Mouse (Mus musculus) hindbrain, postnatal 0 days (tissue): ENCODE data around the gene Idua. TPM values are rescaled to one million over a fixed set of nuclear protein-coding genes. Genes with fewer than 3 reads are reported as not detected.

Source experiments
- ATAC-seq: fragments of 200-750 bp; cut with Nextera tagmentation; 2 replicates; pipeline ENCODE4 v1.8.0; 2017; ENCODE audit warnings: mild to moderate bottlenecking, moderate TSS enrichment, moderate library complexity
- DNase-seq: peaks from one replicate; pipeline ENCODE4 v3.0.0-alpha.2; 2015; ENCODE audit warnings: low spot score
- H3K27ac ChIP-seq: fragments of 300-500 bp; sonication (generic); 2 replicates; pipeline ENCODE4 v1.5.1; 2014; ENCODE audit warnings: mild to moderate bottlenecking
- H3K27me3 ChIP-seq: fragments of 300-500 bp; sonication (generic); 2 replicates; pipeline ENCODE4 v1.6.1; 2014; ENCODE audit warnings: low read length, mixed read lengths; ENCODE audit not compliant: insufficient read depth
- H3K36me3 ChIP-seq: fragments of 300-500 bp; sonication (generic); 2 replicates; pipeline ENCODE4 v1.6.1; 2014; ENCODE audit warnings: low read length, mixed read lengths; ENCODE audit not compliant: insufficient read depth
- H3K4me1 ChIP-seq: fragments of 300-500 bp; sonication (generic); 2 replicates; pipeline ENCODE4 v1.6.1; 2014; ENCODE audit warnings: antibody characterized with exemption, low read length, mixed read lengths; ENCODE audit not compliant: insufficient read depth
- H3K4me2 ChIP-seq: fragments of 300-500 bp; sonication (generic); 2 replicates; pipeline ENCODE4 v1.6.1; 2014; ENCODE audit warnings: low read depth, mild to moderate bottlenecking, low read length, moderate library complexity, mixed read lengths
- H3K4me3 ChIP-seq: fragments of 300-500 bp; sonication (generic); 2 replicates; pipeline ENCODE4 v1.5.1; 2014; ENCODE audit warnings: low read length
- H3K9ac ChIP-seq: fragments of 300-500 bp; sonication (generic); replicated peaks from 2 replicates; pipeline ENCODE4 v1.6.1; 2014; ENCODE audit warnings: mild to moderate bottlenecking, low read length, moderate library complexity, mixed read lengths
- H3K9me3 ChIP-seq: fragments of 300-500 bp; sonication (generic); 2 replicates; pipeline ENCODE4 v1.6.1; 2016; ENCODE audit warnings: low read length, mixed read lengths
- CTCF ChIP-seq: IDR thresholded peaks from 2 replicates; pipeline ENCODE4 v1.5.1; 2016; ENCODE audit warnings: antibody characterized with exemption, control low read depth, low read depth
- whole genome bisulfite sequencing: fragments of 180-500 bp; shearing (Covaris S2); extraction: QIAGEN DNeasy Blood & Tissue Kit; methylation state at CpG from one replicate; pipeline ENCODE4 v1.1.7; 2014; 5-methylcytosine and 5-hydroxymethylcytosine counted together
- polyA plus RNA-seq: library from polyadenylated mRNA; unstranded; fragments of >200 nt; fragmentation: Nextera tagmentation; extraction: Ambion mirVana; gene quantifications from 2 replicates; pipeline ENCODE4 v1.2.1, GENCODE M21; 2015
- total RNA-seq: library from RNA; depleted of rRNA; stranded (reverse); fragments of >200 nt; gene quantifications from 2 replicates; pipeline ENCODE4 v1.2.3, GENCODE M21; 2014

Idua gene
- total and polyA plus RNA-seq, 2 experiments from 2014 or later, result 8.2 to 11.4 TPM

- no peak for TF ChIP-seq CTCF
- 74% methylated on average over 3 of the region's 3 CpGs for WGBS
- H3K4me2 ChIP-seq, result no peak overlapping the region
- ATAC-seq (no peak), DNase-seq (no peak)
- H3K4me1 ChIP-seq, result no peaks in the 10 kb centered on the region
- no peak overlapping the region for H3K27ac ChIP-seq
- H3K4me3 ChIP-seq, result no peak overlapping the region
- H3K9me3 ChIP-seq, result no peaks in the 10 kb centered on the region
- H3K9ac ChIP-seq, result no peak overlapping the region
- peaks cover 46% of the 10 kb centered on the region for H3K36me3 ChIP-seq
- H3K27me3 ChIP-seq, result no peaks in the 10 kb centered on the region
These were observed 13.8 kb upstream of the Idua start for GRCm38 (mm10) chr5:108646343-108646660.

GRCm38 (mm10) chr5:108647311-108647710 is 12.8 kb upstream of the Idua start:
- H3K9me3 ChIP-seq, result no peaks in the 10 kb centered on the region
- H3K4me1 ChIP-seq, result no peaks in the 10 kb centered on the region
- ATAC-seq, result no peak
- WGBS, result 83% methylated on average over 2 of the region's 2 CpGs
- H3K36me3 ChIP-seq, result peaks cover 43% of the 10 kb centered on the region
- no peaks in the 10 kb centered on the region for H3K27me3 ChIP-seq
- no peak overlapping the region for H3K4me3 ChIP-seq
- no peak for DNase-seq
- H3K4me2 ChIP-seq, result no peak overlapping the region
- H3K9ac ChIP-seq, result no peak overlapping the region
- no peak for TF ChIP-seq CTCF
- no peak overlapping the region for H3K27ac ChIP-seq

GRCm38 (mm10) chr5:108647820-108648465 is 12.2 kb upstream of the Idua start:
- WGBS, result 90% methylated on average over 2 of the region's 2 CpGs
- H3K9me3 ChIP-seq, result no peaks in the 10 kb centered on the region
- DNase-seq (no peak), ATAC-seq (no peak)
- no peaks in the 10 kb centered on the region for H3K27me3 ChIP-seq
- peaks cover 40% of the 10 kb centered on the region for H3K36me3 ChIP-seq
- no peak overlapping the region for H3K9ac ChIP-seq
- no peaks in the 10 kb centered on the region for H3K4me1 ChIP-seq
- TF ChIP-seq CTCF, result no peak
- no peak overlapping the region for H3K4me2 ChIP-seq
- no peak overlapping the region for H3K27ac ChIP-seq
- H3K4me3 ChIP-seq, result no peak overlapping the region

GRCm38 (mm10) chr5:108648937-108649576 is 11.1 kb upstream of the Idua start:
- Histone ChIP-seq H3K4me1 (no peaks in the 10 kb centered on the region), H3K4me2 (no peak overlapping the region), H3K27me3 (no peaks in the 10 kb centered on the region), H3K9me3 (no peaks in the 10 kb centered on the region), H3K27ac (no peak overlapping the region), H3K9ac (no peak overlapping the region), H3K4me3 (no peak overlapping the region), H3K36me3 (peaks cover 46% of the 10 kb centered on the region)
- no peak for TF ChIP-seq CTCF
- ATAC-seq (no peak), DNase-seq (no peak)
- WGBS, result 94% methylated on average over 11 of the region's 11 CpGs

- 89% methylated on average over 7 of the region's 7 CpGs for WGBS
- no peak overlapping the region for H3K4me3 ChIP-seq
These were observed 9.8 kb upstream of the Idua start for GRCm38 (mm10) chr5:108650341-108650740.

GRCm38 (mm10) chr5:108651136-108651720 is 8.9 kb upstream of the Idua start:
- H3K36me3 ChIP-seq, result peaks cover 61% of the 10 kb centered on the region
- no peaks in the 10 kb centered on the region for H3K27me3 ChIP-seq
- ATAC-seq (no peak), DNase-seq (no peak)
- H3K9ac ChIP-seq, result no peak overlapping the region
- no peak overlapping the region for H3K4me3 ChIP-seq
- H3K4me1 ChIP-seq, result no peaks in the 10 kb centered on the region
- no peaks in the 10 kb centered on the region for H3K9me3 ChIP-seq
- no peak overlapping the region for H3K27ac ChIP-seq
- no peak overlapping the region for H3K4me2 ChIP-seq
- TF ChIP-seq CTCF, result no peak
- 76% methylated on average over 5 of the region's 5 CpGs for WGBS

More at GRCm38 (mm10) chr5:108650341-108650740, 9.8 kb upstream of the Idua start:
- no peak for TF ChIP-seq CTCF
- H3K27me3 ChIP-seq, result no peaks in the 10 kb centered on the region
- H3K36me3 ChIP-seq, result peaks cover 53% of the 10 kb centered on the region
- H3K27ac ChIP-seq, result no peak overlapping the region
- H3K9me3 ChIP-seq, result no peaks in the 10 kb centered on the region
- no peaks in the 10 kb centered on the region for H3K4me1 ChIP-seq
- ATAC-seq (no peak), DNase-seq (no peak)
- 0 out of 2 replicates have a peak overlapping the region, but pooled peaks have one; percentile 9 for H3K9ac ChIP-seq
- H3K4me2 ChIP-seq, result no peak overlapping the region

- Histone ChIP-seq H3K9ac (no peak overlapping the region), H3K4me2 (no peak overlapping the region), H3K4me1 (no peaks in the 10 kb centered on the region), H3K27me3 (no peaks in the 10 kb centered on the region), H3K4me3 (no peak overlapping the region), H3K36me3 (peaks cover 59% of the 10 kb centered on the region), H3K9me3 (no peaks in the 10 kb centered on the region), H3K27ac (no peak overlapping the region)
- whole genome bisulfite sequencing, result 53% methylated on average over 1 of the region's 1 CpGs
- peak; percentile 72 for ATAC-seq
- peak; percentile 87 for DNase-seq
- TF ChIP-seq CTCF, result peak; percentile 83
These were observed 8.3 kb upstream of the Idua start for GRCm38 (mm10) chr5:108651823-108652222.
